Mouse (Mus musculus) gastrocnemius, postnatal 36 days (tissue): ENCODE measurements around the gene Mutyh. TPM values are rescaled to one million over a fixed set of nuclear protein-coding genes. Genes with fewer than 3 reads are reported as not detected.
A peak's percentile ranks its signal among the peaks of the same experiment; 100 is the strongest.
"Not testable (repeated sequence)": the region's sequence is repeated elsewhere in the genome, so short reads cannot be mapped to it uniquely, and the experiment has no call there.

Source experiments
- DNase-seq, 2 experiments: peaks; one replicate each; pipeline ENCODE4 v3.0.0; 2022
- intact Hi-C: fragments of 180-260 bp; cut with DNase I; formaldehyde crosslinking; loops from one replicate; pipeline ENCODE4 v1.15.1; 2025
- total RNA-seq, 2 experiments: library from RNA; stranded (reverse); gene quantifications; 2 replicates each; pipeline ENCODE4 v1.2.3; 2021

The Mutyh gene
- total RNA-seq, 2 experiments from 2014 or later, result 1.1 to 1.2 TPM

- intact Hi-C loops, result no loop called here
- no peak for DNase-seq
Measured at GRCm38 (mm10) chr4:116819968-116820901, 12.7 kb downstream of the Mutyh start.

DNA sequence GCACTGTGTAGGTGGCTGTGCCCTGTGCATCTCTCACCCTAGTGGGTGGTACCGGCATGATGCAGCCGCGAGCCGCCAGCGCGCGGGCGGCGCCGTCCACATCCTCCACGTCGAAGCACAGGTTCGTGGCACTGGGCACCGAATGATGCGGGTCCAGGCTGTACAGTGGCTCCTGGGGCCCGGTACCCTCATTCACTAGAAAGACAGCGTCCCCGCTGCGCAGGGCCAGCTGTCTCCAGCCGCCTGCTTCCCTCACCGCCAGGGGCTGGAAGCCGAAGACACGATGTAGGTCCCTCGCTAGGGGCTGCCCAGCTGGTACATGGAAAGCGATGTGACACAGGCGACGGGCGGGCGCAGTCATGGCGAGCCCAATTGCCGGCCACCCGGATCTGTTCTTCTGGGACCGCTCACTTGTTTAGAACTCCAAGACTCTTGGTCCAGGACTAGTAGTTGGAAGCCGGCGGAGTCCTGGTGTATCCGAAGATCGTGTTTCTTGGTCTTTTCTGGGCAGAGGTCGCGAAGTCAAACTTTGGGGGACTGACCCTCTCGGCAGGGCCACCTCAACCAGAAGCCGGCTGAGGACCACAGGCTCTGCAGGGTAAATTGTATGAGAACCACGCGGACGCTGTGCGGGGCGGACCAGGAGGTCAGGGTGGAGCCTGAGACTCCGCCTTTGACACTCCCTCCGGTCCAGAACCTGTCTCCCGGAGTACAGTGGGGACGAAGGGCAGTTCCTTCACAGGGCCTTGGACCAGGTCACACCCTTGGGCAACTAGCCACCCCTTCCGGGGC lies 13.6 kb downstream of the Mutyh start:
- peak in 1 of 2 experiments; percentile 63 for DNase-seq
- intact Hi-C loops, result no loop called here

DNA sequence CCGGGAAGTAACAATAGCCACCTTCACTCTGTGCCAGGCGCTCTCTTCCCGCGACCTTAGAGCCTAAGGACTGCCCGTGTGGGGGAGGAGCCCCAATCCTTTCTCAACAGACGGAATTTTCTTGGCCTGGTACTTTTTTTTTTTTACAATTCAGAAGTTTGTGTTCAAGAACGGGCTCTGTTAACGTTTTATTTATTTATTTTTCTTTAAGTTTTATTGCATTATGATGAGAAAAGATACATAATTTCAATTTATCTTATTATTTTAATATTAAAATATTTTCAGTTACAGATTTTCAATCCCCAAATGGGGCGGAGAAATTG lies 14.1 kb downstream of the Mutyh start, which contains the start of gene Hpdl:
Hpdl (minus strand) TSS at position 14 of the 323 bp plus-strand sequence.
- intact Hi-C loops, result no loop called here
- peak in 1 of 2 experiments; percentile 68 for DNase-seq

DNA sequence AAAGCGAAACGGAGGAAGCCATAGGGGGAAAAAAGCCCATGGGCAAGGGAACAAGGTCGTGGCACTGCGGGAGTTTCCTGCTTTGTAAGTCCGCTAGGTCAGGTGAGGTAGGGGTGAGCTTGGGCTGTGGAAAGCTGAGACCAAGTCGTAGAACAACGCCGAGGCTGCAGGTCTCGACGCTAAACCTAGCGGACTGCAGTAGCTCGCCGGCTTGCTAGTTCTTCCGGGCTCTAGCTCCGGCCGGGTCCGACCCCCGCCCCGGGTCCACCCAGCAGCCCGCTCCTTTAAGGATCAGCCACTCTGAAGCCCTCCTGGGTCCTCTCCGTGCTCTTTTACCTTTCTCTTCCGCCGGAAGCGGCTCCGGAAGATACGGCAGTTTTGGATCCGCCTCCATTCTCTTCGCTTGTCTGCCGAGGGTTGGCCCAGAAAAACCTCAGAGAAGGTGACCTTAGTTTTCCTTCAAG lies 17.1 kb downstream of the Mutyh start:
- intact Hi-C loops, result loop anchor here (5.0 kb wide), 1 partner anchor 308 kb away; the partner anchor contains the start of gene Plk3
- DNase-seq, result peak; percentile 56 to 67

DNA sequence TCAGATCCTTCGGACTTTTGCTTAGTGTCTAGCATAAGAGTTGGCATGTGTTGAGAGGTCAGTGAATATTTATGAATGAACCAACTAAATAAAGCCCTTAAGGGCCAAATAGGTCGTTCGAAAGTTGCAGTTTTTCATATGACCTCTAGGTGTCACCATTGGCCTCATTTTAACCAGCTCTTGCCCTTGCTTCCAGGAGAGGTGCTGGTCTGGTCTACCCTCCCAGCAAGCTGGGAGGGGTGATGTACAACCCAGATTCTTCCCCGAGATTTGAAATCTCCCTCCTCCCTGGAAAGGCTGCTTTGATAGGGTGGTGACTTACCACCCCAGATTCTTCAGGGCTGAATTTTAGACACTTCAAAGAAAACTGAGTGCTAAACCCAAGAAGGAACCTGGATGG lies 20.3 kb downstream of the Mutyh start:
- intact Hi-C loops, result loop anchor here (2.0 to 5.0 kb wide), 2 partner anchors 165 to 304 kb away; partner anchors contain the start of gene Plk3
- no peak for DNase-seq

DNA sequence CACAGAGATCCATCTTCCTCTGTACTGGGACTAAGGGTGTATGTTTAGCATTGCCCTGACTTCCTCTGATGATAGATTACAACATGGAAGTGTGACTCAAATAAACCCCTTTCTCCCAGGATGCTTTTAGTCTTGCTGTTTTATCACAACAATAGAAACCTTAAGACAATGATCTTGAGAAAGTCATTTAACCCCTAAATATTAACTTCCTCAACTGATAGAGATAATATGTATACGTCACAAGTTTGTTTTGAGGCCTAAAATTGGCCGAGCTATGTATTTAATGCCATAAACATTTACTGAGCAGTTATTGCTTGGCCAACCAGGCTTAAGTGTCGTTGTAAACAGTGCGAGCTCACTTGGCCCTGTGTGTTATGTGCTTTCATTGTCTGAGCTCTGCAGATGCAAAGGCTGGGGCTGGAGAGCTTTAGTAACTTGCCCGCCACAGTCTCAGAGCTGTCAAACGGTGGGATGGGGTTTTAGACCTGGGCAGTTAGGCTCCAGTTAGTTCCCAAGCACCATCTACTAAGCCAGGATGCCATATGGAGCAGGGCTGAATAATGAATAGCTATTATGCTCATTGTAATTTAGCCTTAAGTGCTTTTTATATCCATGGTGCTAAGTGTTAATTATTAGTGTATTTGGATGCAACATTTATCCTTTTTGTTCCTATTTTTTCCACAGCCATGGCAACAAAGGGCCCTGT lies 22.0 kb downstream of the Mutyh start:
- intact Hi-C loops, result loop anchor here (5.0 kb wide), 1 partner anchor 303 kb away; the partner anchor contains the start of gene Plk3
- DNase-seq, result no peak

- intact Hi-C loops, result no loop called here
Measured at GRCm38 (mm10) chr4:116830070-116830368, 22.5 kb downstream of the Mutyh start.

DNA sequence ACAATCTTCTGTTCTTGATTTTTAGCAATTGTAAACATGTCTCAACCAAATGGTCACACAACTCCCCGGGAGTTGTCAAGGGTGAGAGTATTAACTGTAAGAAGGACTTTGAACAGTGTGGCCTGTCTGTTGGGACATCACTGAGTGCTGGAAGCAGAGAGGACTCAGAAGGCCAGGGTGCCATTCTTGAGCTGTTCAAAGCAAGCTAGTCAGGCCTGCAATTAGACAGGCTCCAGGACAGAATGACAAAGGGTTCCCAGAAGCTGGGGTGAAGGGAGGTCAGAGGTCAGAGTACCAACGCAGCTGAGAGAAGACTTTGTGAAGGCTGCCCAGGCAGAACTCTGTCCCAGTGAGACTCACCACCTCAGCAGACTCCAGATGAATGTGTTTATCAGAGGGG lies 31.5 kb downstream of the Mutyh start:
- no peak for DNase-seq
- intact Hi-C loops, result no loop called here

More at GRCm38 (mm10) chr4:116830070-116830368, 22.5 kb downstream of the Mutyh start:
- no peak for DNase-seq

- intact Hi-C loops, result not testable (repeated sequence)
Measured at GRCm38 (mm10) chr4:116840096-116840495, 32.6 kb downstream of the Mutyh start.

DNA sequence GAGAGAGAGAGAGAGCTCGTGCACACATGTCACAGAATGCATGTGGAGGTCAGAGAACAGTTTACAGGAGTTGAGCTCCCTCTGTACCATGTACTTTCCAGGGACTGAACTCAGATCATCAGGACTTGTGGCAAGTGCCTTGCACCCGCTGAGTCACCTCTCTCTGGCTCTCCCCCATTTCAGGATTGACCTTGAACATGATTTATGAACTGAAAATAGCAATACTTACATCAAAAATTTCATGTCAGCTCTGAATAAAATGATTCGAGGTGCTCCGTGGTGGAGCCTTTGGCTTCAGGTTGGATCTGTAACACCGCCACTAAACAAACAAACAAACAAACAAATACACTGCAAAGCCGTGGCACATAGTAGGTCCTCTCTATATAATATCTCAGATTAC lies 33.3 kb downstream of the Mutyh start:
- DNase-seq, result no peak
- intact Hi-C loops, result no loop called here

More at GRCm38 (mm10) chr4:116840096-116840495, 32.6 kb downstream of the Mutyh start:
- DNase-seq, result not testable (repeated sequence)

- no peak for DNase-seq
- intact Hi-C loops, result no loop called here
Measured at GRCm38 (mm10) chr4:116844324-116844723, 36.8 kb downstream of the Mutyh start.

GRCm38 (mm10) chr4:116849901-116850300 lies 42.4 kb downstream of the Mutyh start:
- intact Hi-C loops, result no loop called here
- DNase-seq, result no peak

DNA sequence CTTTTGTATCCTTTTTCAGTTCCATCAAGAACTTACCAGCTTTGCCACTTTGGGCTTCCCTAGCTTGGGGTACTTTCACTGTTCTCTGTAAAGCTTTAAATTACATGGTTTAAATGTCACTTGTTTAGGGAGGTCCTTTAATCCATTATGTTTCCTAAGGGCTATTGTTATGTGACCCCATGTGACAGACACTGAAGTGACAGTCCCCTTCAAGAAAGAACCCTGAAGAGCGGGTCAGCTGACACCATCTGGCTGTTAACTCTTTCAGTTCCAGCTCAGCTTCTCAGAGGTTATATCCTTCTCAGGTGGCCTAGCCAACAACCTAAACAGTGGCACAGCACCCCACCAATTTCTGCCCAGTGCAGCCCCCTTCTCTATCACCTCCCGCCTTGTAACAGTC lies 46.8 kb downstream of the Mutyh start:
- DNase-seq, result no peak
- intact Hi-C loops, result no loop called here

DNA sequence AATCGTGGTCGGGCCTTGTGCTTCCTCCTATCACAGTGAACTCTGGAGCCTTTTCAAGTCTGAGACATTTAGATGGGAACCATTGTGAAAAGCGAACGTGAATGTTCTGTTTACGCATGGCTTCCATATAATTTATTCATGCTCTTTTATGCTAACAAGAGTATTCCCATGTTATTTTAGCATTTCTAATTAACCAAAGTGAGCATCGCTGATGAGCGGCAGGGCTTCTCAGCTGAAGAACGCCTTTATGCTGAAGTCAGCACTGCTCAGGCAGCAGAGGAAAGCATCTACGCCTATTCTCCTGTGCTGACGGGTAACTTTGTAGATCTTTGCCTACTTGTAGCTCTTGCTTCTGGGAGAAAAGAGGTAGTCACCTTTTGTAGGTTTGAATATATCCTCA lies 49.7 kb downstream of the Mutyh start:
- no peak for DNase-seq
- intact Hi-C loops, result no loop called here

GRCm38 (mm10) chr4:116859711-116860110 lies 52.2 kb downstream of the Mutyh start:
- intact Hi-C loops, result no loop called here
- no peak for DNase-seq

GRCm38 (mm10) chr4:116862023-116862422 lies 54.5 kb downstream of the Mutyh start:
- intact Hi-C loops, result no loop called here
- no peak for DNase-seq

Other genes with a start within 250 kb of the Mutyh start
- gene Ccdc17, start 211.1 kb upstream of the Mutyh start, total RNA-seq, result 1 to 10 TPM; 1.6 to 2.2 TPM
- 10 to 100 TPM in 1 of 2 experiments, 1 to 10 TPM in 1; 9.8 to 12.4 TPM for gene Nasp, start 179.8 kb upstream of the Mutyh start, total RNA-seq
- 100 to 1,000 TPM; 169 to 180 TPM for gene Akr1a1, start 156.0 kb upstream of the Mutyh start, total RNA-seq
- gene Prdx1, start 122.2 kb upstream of the Mutyh start, total RNA-seq, result 100 to 1,000 TPM; 190 to 226 TPM
- gene Mmachc, start 99.3 kb upstream of the Mutyh start, total RNA-seq, result 10 to 100 TPM; 30.3 to 32.5 TPM
- 1 to 10 TPM; 2.0 to 2.2 TPM for gene Ccdc163, start 99.2 kb upstream of the Mutyh start, total RNA-seq
- gene Tesk2, start 86.8 kb upstream of the Mutyh start, total RNA-seq, result 1 to 10 TPM; 1.7 to 2.0 TPM
- 1 to 10 TPM; 4.4 TPM for gene Toe1, start 83 bp upstream of the Mutyh start, total RNA-seq
- 1 to 10 TPM; 1.5 to 2.9 TPM for gene Hpdl, start 14.0 kb downstream of the Mutyh start, total RNA-seq
- under 1 TPM; 0.05 to 0.08 TPM for gene Zswim5, start 69.7 kb downstream of the Mutyh start, total RNA-seq
- gene Urod, start 186.7 kb downstream of the Mutyh start, total RNA-seq, result 10 to 100 TPM; 55.9 to 60.1 TPM
- gene Hectd3, start 187.6 kb downstream of the Mutyh start, total RNA-seq, result 10 to 100 TPM; 13.0 TPM
- 10 to 100 TPM; 18.0 to 18.9 TPM for gene Eif2b3, start 211.7 kb downstream of the Mutyh start, total RNA-seq